Mouse (Mus musculus): ENCODE data around the gene Nme3.

The Nme3 gene

GRCm38 (mm10) chr17:24896241-24896992, at the start of gene Nme3:
Gene Nme3, plus strand, starts transcription at chr17:24896500.
- peak; percentile 50 for DNase-seq (ENCODE audit: low read depth, low spot score)

DNA sequence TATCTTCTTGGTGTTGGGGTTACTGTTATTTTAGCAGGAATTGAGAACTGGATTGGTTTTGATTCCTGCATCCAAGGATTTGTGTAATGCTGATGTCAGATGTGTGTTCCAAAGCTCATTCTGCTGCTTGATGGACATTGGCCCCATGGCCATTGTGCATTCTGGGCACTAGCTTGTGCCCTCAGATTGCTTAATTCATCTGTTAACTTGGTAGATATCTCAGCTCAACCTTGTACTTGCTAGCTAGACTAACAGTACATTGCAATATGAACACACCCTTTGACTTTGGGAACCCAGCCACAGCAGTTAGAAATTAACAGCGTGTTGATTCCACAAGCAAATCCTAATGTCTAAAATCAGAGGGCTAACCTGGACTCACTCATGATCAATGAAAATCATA, 48.9 kb upstream of the Nme3 start:
- DNase-seq (ENCODE audit: low read depth, low spot score): no peak

- DNase-seq (ENCODE audit: low read depth, low spot score): no peak
Observed at GRCm38 (mm10) chr17:24848600-24849031, 47.7 kb upstream of the Nme3 start.

DNA sequence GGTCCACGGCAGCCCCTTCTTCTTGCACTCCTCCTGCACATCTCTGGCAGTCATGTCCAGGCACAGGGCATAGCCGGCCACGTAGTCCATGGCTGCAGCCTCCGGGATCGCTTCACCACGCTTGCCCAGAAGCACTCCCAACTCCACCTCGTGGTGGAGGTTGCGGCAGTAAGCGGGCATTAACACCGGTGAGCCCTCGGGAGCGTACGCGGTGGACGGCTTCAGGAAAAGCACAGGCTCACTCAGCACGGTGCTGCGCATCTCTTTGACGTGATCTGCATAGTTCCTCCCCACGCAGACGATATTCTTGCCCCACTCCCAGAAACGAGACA, 46.6 kb upstream of the Nme3 start:
- DNase-seq (ENCODE audit: low read depth, low spot score): no peak

DNA sequence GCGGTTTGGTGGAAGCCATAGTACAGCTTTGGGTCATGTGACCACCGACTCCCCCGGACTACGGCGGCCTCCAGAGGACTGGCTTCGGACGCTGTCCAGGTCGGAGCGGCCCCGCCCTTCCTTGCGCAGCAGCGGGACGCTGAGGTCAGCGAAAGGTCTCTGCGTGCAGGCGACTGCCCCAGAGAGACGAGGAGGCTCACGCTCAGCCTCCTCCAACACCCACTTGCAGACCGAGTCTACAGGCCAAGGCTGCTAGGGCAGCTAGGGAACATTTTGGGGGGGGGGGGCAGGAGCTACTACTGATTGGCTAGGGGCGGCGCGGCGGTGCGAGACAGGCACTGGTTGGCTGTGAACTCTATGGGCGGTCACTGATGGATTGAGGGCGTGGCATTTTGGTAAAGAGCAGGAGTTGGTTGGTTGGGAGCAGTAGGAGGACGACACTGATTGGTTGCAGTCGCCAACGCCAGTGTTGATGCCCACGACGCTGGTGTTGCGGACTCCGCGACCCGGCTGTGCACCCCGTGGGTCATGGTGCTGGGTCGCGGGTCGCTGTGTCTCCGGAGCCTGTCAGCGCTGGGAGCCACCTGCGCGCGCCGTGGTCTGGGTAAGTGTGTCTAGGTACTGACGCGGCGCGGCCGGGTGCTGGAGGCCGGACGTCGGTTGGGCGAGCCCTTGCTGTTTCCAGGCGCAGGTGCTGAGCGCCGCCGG, 46.1 kb upstream of the Nme3 start, which contains the start of gene Fahd1:
TSS of gene Fahd1 (minus strand) at position 300 of the 708 bp plus-strand sequence.
- peak; percentile 95 for DNase-seq (ENCODE audit: low read depth, low spot score)

- DNase-seq (ENCODE audit: low read depth, low spot score): no peak
Observed at GRCm38 (mm10) chr17:24850773-24851127, 45.5 kb upstream of the Nme3 start.

DNA sequence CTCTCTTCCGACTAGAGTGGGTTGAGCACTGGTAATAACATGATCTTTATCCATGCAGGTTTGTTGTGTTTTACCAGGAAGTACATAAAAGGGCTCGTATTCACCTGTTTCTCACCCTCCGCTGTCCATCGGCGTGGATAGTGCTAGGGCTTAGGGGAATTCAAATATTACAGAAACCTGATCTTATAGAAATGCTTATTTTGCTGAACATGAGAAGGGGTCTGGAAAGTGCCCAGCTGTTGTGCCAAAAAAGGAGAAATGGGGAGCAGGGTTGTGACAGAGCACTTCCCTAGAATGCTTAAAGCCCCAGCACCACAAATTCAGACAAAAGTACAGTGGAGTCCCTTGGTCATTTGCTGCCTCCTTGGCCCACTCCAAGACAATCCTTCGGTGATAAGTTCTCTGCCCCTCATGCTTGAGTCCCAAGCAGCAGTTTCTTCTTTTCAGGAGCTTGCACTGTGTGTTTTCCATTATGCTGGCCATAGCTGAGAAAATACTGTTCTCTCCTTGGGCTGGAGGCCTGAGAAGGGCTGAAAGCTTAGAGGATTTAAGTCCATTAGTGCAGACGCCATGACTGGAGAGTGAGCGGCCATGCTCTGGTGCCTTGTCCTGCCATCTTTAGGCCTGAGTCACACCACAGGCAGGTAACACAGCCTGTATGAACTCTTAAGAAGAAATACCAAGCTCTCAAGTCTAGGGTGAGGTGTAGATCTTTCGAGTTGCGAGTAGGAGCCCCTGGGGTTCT, 44.7 kb upstream of the Nme3 start:
- DNase-seq (ENCODE audit: low read depth, low spot score): no peak

DNA sequence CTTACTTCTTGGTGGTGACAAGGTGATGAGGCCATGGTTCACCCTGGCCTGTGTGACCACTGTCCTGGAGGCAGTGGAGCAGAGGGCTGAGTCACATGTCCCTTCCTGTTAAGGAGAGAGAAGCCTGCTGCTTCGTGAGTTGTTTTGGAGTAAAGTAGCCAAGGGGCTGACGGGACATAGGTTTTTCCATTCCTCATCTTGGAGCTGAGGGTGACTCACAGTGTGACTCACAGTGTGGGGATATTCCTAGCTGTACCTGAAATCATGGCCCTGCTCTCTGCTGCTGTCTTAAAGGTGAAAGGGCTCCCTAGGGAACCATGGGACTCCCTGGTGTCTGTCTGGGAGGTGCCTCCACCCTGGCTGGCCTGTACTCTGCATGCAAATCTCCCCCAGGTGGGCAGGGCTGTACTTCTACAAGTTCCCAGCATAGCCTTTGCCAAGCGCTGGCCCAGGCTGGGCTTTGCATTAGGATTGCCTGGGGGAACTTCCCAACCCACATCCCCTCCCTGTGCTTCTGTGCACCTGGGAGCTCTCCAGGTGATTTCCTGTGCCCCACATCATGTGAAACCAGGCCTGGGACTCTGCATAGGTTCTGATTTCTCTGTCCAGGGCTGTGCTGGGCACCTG, 40.3 kb upstream of the Nme3 start:
- DNase-seq (ENCODE audit: low read depth, low spot score): no peak

GRCm38 (mm10) chr17:24856589-24856988, 39.7 kb upstream of the Nme3 start:
- no peak for DNase-seq (ENCODE audit: low read depth, low spot score)

- no peak for DNase-seq (ENCODE audit: low read depth, low spot score)
Observed at GRCm38 (mm10) chr17:24857831-24858470, 38.3 kb upstream of the Nme3 start.

GRCm38 (mm10) chr17:24858967-24859366, 37.3 kb upstream of the Nme3 start:
- DNase-seq (ENCODE audit: low read depth, low spot score): no peak

- no peak for DNase-seq (ENCODE audit: low read depth, low spot score)
Observed at GRCm38 (mm10) chr17:24860076-24860475, 36.2 kb upstream of the Nme3 start.

GRCm38 (mm10) chr17:24861785-24862184, 34.5 kb upstream of the Nme3 start:
- no peak for DNase-seq (ENCODE audit: low read depth, low spot score)

GRCm38 (mm10) chr17:24865776-24866175, 30.5 kb upstream of the Nme3 start, which contains the start of gene Igfals:
Gene Igfals, plus strand, starts transcription at chr17:24865997.
- DNase-seq (ENCODE audit: low read depth, low spot score): no peak

DNA sequence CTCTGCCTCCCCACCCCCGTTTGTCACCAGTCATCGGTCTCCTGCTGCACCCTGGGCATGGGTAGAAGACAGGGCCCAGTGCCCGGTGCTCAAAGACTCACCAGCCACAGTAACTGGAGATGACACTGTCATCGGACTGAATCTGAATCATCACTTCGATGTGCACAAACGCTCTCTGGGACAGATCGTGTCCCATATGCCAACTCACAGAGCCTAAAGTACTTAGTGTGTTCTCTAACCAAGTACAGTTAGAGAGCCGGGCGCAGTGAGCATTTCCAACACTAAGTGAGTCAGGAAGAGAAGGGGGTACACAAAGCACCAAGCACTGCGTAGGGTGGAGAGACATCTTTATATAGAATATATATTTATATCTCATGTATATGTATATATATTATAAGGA, 28.4 kb upstream of the Nme3 start:
- no peak for DNase-seq (ENCODE audit: low read depth, low spot score)

- DNase-seq (ENCODE audit: low read depth, low spot score): no peak
Observed at GRCm38 (mm10) chr17:24873695-24874404, 22.4 kb upstream of the Nme3 start.

DNA sequence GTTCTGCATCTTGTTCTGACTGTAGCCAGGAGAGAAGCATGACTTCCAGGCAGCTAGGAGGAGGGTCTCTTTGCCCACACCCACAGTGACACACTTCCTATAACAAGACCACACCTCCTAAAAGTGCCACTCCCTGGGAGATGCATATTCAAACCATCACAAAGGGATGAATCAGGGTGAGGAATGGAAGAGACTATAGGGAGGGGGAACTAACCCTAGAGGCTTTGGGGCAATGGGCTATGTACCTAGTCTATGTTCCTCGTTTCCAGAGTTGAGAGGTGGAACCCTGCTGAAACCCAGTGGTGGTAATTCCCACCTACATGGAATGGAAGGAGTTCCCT, 21.9 kb upstream of the Nme3 start:
- no peak for DNase-seq (ENCODE audit: low read depth, low spot score)

DNA sequence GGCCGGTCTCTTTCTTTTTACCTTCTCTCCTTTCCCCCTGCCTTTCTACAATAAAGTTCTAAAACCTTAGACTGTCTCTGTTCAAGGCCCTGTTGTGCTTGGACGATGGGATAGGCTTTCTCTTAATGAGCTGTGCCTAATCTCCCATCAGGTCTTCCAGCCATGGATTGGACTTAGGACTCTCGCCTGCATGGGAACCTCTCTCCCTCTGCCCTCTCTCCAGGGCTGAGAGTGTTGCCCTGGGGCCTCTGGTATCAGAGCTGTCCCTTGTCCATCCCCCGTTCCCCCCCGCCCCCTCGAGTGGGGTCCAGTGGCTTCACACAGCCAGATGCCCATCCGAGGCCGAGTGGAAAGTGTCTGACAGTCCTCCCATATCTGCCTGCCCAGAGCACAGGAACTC, 21.3 kb upstream of the Nme3 start:
- DNase-seq (ENCODE audit: low read depth, low spot score): no peak

- DNase-seq (ENCODE audit: low read depth, low spot score): no peak
Observed at GRCm38 (mm10) chr17:24877336-24878116, 18.8 kb upstream of the Nme3 start.

- no peak for DNase-seq (ENCODE audit: low read depth, low spot score)
Observed at GRCm38 (mm10) chr17:24878117-24878397, 18.2 kb upstream of the Nme3 start.

All from retina, postnatal 7 days (tissue).